Mouse (Mus musculus) heart, adult 8-10 months (tissue): Measurements from ENCODE around the gene Vwc2. TPM values are rescaled to one million over a fixed set of nuclear protein-coding genes. Genes with fewer than 3 reads are reported as not detected.

ENCODE experiments used
- DNase-seq: peaks from one replicate; pipeline ENCODE4 v3.0.0; 2022; ENCODE audit warnings: low spot score
- total RNA-seq, 4 experiments: library from RNA; stranded (reverse); gene quantifications; 2 replicates each; pipeline ENCODE4 v1.2.4; 2022

Vwc2 gene
- not detected for total RNA-seq

GRCm38 (mm10) chr11:11113576-11114233 is at the start of gene Vwc2:
TSS of gene Vwc2 (plus strand) at chr11:11114223.
- no peak for DNase-seq

- DNase-seq, result no peak
These were observed 25.8 kb upstream of the Vwc2 start for GRCm38 (mm10) chr11:11088162-11088756.

- DNase-seq, result no peak
These were observed 16.4 kb upstream of the Vwc2 start for GRCm38 (mm10) chr11:11097606-11098005.

- no peak for DNase-seq
These were observed 15.7 kb upstream of the Vwc2 start for GRCm38 (mm10) chr11:11098282-11098681.

GRCm38 (mm10) chr11:11099011-11099410 is 15.0 kb upstream of the Vwc2 start:
- DNase-seq, result no peak

- DNase-seq, result no peak
These were observed 11.8 kb upstream of the Vwc2 start for GRCm38 (mm10) chr11:11102182-11102581.

- DNase-seq, result no peak
These were observed 11.4 kb upstream of the Vwc2 start for GRCm38 (mm10) chr11:11102620-11103019.

GRCm38 (mm10) chr11:11108922-11109321 is 5.1 kb upstream of the Vwc2 start:
- no peak for DNase-seq

GRCm38 (mm10) chr11:11114234-11115030 is 409 bp downstream of the Vwc2 start:
- DNase-seq, result no peak

- DNase-seq, result no peak
These were observed 1.1 kb downstream of the Vwc2 start for GRCm38 (mm10) chr11:11115031-11115647.

- no peak for DNase-seq
These were observed 1.9 kb downstream of the Vwc2 start for GRCm38 (mm10) chr11:11115648-11116590.

- no peak for DNase-seq
These were observed 2.7 kb downstream of the Vwc2 start for GRCm38 (mm10) chr11:11116736-11117135.

- DNase-seq, result peak; percentile 60
These were observed 8.8 kb downstream of the Vwc2 start for GRCm38 (mm10) chr11:11122866-11123265.

- DNase-seq, result peak; percentile 17
These were observed 17.5 kb downstream of the Vwc2 start for GRCm38 (mm10) chr11:11131414-11132077.

GRCm38 (mm10) chr11:11140622-11141021 is 26.6 kb downstream of the Vwc2 start:
- DNase-seq, result no peak

GRCm38 (mm10) chr11:11152681-11153080 is 38.7 kb downstream of the Vwc2 start:
- DNase-seq, result no peak

- DNase-seq, result no peak
These were observed 57.4 kb downstream of the Vwc2 start for GRCm38 (mm10) chr11:11171396-11171795.

- DNase-seq, result peak; percentile 3
These were observed 61.2 kb downstream of the Vwc2 start for GRCm38 (mm10) chr11:11175259-11175658.

- no peak for DNase-seq
These were observed 68.7 kb downstream of the Vwc2 start for GRCm38 (mm10) chr11:11182705-11183104.

- DNase-seq, result no peak
These were observed 109.1 kb downstream of the Vwc2 start for GRCm38 (mm10) chr11:11223162-11223561.

- no peak for DNase-seq
These were observed 125.3 kb downstream of the Vwc2 start for GRCm38 (mm10) chr11:11239346-11239745.
